10 mouse cellular contexts compared by ENCODE assay signal in genomic region chr12:76071935-76072849, GRCm38 (mm10).
DNase-seq lines count a peak whose midpoint lies in the region; ATAC-seq and TF ChIP-seq lines count a peak whose summit lies in the region.
"Had no signal": no experiment of that assay in that cellular context is flagged by ENCODE, and none has a peak within 500 bp of the region (broad histone marks: within the 10 kb centered on the region; RNA-seq: fewer than 3 reads in every experiment).

No protein-coding gene starts in this region.

- H3K36me3 ChIP-seq in stomach, embryonic 14.5 days (ENCODE audit: control insufficient read depth, insufficient read depth, low read length), result peaks cover 11% of the 10 kb centered on the region; the same call in 1 of the 2 replicates
- H3K36me3 ChIP-seq in stomach, postnatal 0 days (ENCODE audit: control insufficient read depth, insufficient read depth, low read length), result peaks cover 5% of the 10 kb centered on the region
- H3K36me3 ChIP-seq in heart, embryonic 15.5 days, result peaks cover 17% of the 10 kb centered on the region
- peaks cover 47% of the 10 kb centered on the region for H3K36me3 ChIP-seq in limb, embryonic 12.5 days

- no peaks in the 10 kb centered on the region for H3K27me3 ChIP-seq in stomach, embryonic 14.5 days (ENCODE audit: control insufficient read depth, insufficient read depth, low read length)
- no peaks in the 10 kb centered on the region for H3K27me3 ChIP-seq in stomach, postnatal 0 days (ENCODE audit: control insufficient read depth, insufficient read depth, low read length)
- no peaks in the 10 kb centered on the region for H3K27me3 ChIP-seq in heart, embryonic 15.5 days
- H3K27me3 ChIP-seq in limb, embryonic 12.5 days, result no peaks in the 10 kb centered on the region
- H3K27me3 ChIP-seq: Patski had no signal

- H3K9ac ChIP-seq in stomach, embryonic 14.5 days (replicated peaks; ENCODE audit: low read depth, low read length), result no peak overlapping the region
- H3K9ac ChIP-seq in stomach, postnatal 0 days (ENCODE audit: low read length), result no peak overlapping the region
- H3K9ac ChIP-seq in heart, embryonic 15.5 days, result peak overlapping the region; percentile 2; the same call in 1 of the 2 replicates
- H3K9ac ChIP-seq in limb, embryonic 12.5 days (replicated peaks), result peak overlapping the region; percentile 66

- WGBS in stomach, embryonic 14.5 days, result 23% methylated on average over 19 of the region's 19 CpGs
- WGBS in stomach, postnatal 0 days, result 44% methylated on average over 19 of the region's 19 CpGs
- WGBS in heart, embryonic 15.5 days, result 21% methylated on average over 19 of the region's 19 CpGs
- 2% methylated on average over 19 of the region's 19 CpGs for WGBS in limb, embryonic 12.5 days

- TF ChIP-seq EP300 in stomach, postnatal 0 days (optimal IDR thresholded peaks at IDR 0.05), result no peak

- H3K4me3 ChIP-seq in stomach, embryonic 14.5 days (ENCODE audit: low read depth, low read length), result no peak overlapping the region
- H3K4me3 ChIP-seq in stomach, postnatal 0 days (ENCODE audit: low read depth, low read length), result no peak overlapping the region
- peak overlapping the region; percentile 28 for H3K4me3 ChIP-seq in heart, embryonic 15.5 days
- H3K4me3 ChIP-seq in limb, embryonic 12.5 days (replicated peaks), result peak overlapping the region; percentile 47
- H3K4me3 ChIP-seq: myocyte had no signal

- H3K4me2 ChIP-seq in stomach, embryonic 14.5 days (replicated peaks; ENCODE audit: low read depth, low read length), result peak overlapping the region; percentile 19
- H3K4me2 ChIP-seq in stomach, postnatal 0 days (replicated peaks; ENCODE audit: low read depth), result no peak overlapping the region
- H3K4me2 ChIP-seq in heart, embryonic 15.5 days, result peak overlapping the region; percentile 47
- H3K4me2 ChIP-seq in limb, embryonic 12.5 days, result peak overlapping the region; percentile 58

- DNase-seq in stomach, postnatal 0 days (ENCODE audit: low spot score), result no peak
- DNase-seq in adrenal gland, adult 18-20 months (ENCODE audit: low spot score in 2 of 2), result no peak
- no peak for DNase-seq in spleen, adult 18-20 months
- DNase-seq in left cerebral cortex, adult 11 months (ENCODE audit: low spot score), result no peak

- no peaks in the 10 kb centered on the region for H3K4me1 ChIP-seq in stomach, embryonic 14.5 days (ENCODE audit: control insufficient read depth, insufficient read depth, low read length)
- no peaks in the 10 kb centered on the region for H3K4me1 ChIP-seq in stomach, postnatal 0 days (replicated peaks; ENCODE audit: control insufficient read depth, insufficient read depth)
- H3K4me1 ChIP-seq in heart, embryonic 15.5 days (replicated peaks), result peaks cover 10% of the 10 kb centered on the region
- peaks cover 24% of the 10 kb centered on the region for H3K4me1 ChIP-seq in limb, embryonic 12.5 days (replicated peaks)

- no peak for TF ChIP-seq CTCF in stomach, postnatal 0 days (IDR thresholded peaks at IDR 0.05; ENCODE audit: low read depth)

- ATAC-seq in stomach, embryonic 14.5 days (ENCODE audit: insufficient number of reproducible peaks, insufficient read depth, low FRiP score, low read depth), result no peak
- no peak for ATAC-seq in stomach, postnatal 0 days (ENCODE audit: low FRiP score, low TSS enrichment)
- no peak for ATAC-seq in heart, embryonic 15.5 days (replicated peaks; ENCODE audit: insufficient number of reproducible peaks, insufficient read depth, low FRiP score, low read depth)
- ATAC-seq in limb, embryonic 12.5 days (ENCODE audit: insufficient number of reproducible peaks, insufficient read depth, low FRiP score, low TSS enrichment, low read depth), result peak; percentile 48; the same call in 1 of the 2 replicates
- no peak for ATAC-seq in inflammation-experienced regulatory T-cells, adult 6 months
- ATAC-seq: Patski had no signal

- no peaks in the 10 kb centered on the region for H3K9me3 ChIP-seq in stomach, embryonic 14.5 days (ENCODE audit: control insufficient read depth, low read depth, low read length)
- no peaks in the 10 kb centered on the region for H3K9me3 ChIP-seq in stomach, postnatal 0 days (ENCODE audit: control insufficient read depth, low read length)
- H3K9me3 ChIP-seq in heart, embryonic 15.5 days (replicated peaks), result no peaks in the 10 kb centered on the region
- H3K9me3 ChIP-seq in limb, embryonic 12.5 days, result no peaks in the 10 kb centered on the region

- peak overlapping the region; percentile 44; the same call in 1 of the 2 replicates for H3K27ac ChIP-seq in stomach, embryonic 14.5 days (ENCODE audit: low read length)
- no peak overlapping the region for H3K27ac ChIP-seq in stomach, postnatal 0 days (replicated peaks)
- peak overlapping the region; percentile 64 for H3K27ac ChIP-seq in heart, embryonic 15.5 days
- H3K27ac ChIP-seq in limb, embryonic 12.5 days, result peak overlapping the region; percentile 95

Comparison
In these comparisons a context has a peak if more than half of its experiments do, and no peak if none do; other contexts are left out.
1. H3K4me3 ChIP-seq: peak in heart, embryonic 15.5 days (single experiment) and limb, embryonic 12.5 days (single experiment); none in stomach, embryonic 14.5 days (single experiment) and stomach, postnatal 0 days (single experiment).
2. H3K9ac ChIP-seq: peak in heart, embryonic 15.5 days (single experiment) and limb, embryonic 12.5 days (single experiment); none in stomach, embryonic 14.5 days (single experiment) and stomach, postnatal 0 days (single experiment).